Mouse (Mus musculus): Measurements from ENCODE around the gene Mtfr1l.

- TF ChIP-seq CTCF (IDR thresholded peaks at IDR 0.05; ENCODE audit: low read depth) = no peak
- no peak for TF ChIP-seq EP300 (IDR thresholded peaks at IDR 0.05; ENCODE audit: low read depth)
These were observed 19.6 kb downstream of the Mtfr1l start for GRCm38 (mm10) chr4:134515614-134516013.

Measured in heart, postnatal 0 days (tissue).